Mouse (Mus musculus) CH12.LX (cell line): ENCODE results near the gene Gm42742. TPM values are rescaled to one million over a fixed set of nuclear protein-coding genes. Genes with fewer than 3 reads are reported as not detected.

Experiments used
- DNase-seq: peaks from one replicate; pipeline ENCODE4 v3.0.0-alpha.2; 2013; ENCODE audit errors: extremely low read depth
- H3K27ac ChIP-seq: 2 replicates; pipeline ENCODE4 v1.5.1; 2012; ENCODE audit warnings: low read depth, mild to moderate bottlenecking, control low read depth, moderate library complexity; ENCODE audit not compliant: insufficient read depth
- H3K27me3 ChIP-seq: replicated peaks from 2 replicates; pipeline ENCODE3; 2012; ENCODE audit warnings: inconsistent platforms
- H3K36me3 ChIP-seq, 2 experiments: replicated peaks in 1 of 2; 2 replicates each; pipeline versions ENCODE3 to v1.6.1; 2012; ENCODE audit warnings: inconsistent platforms in 1 of 2, low read length in 1 of 2, mild to moderate bottlenecking in 1 of 2, mixed read lengths in 1 of 2, moderate library complexity in 1 of 2; ENCODE audit not compliant: control insufficient read depth in 1 of 2, insufficient read depth in 1 of 2
- H3K4me1 ChIP-seq, 2 experiments: 2 replicates each; pipeline ENCODE4 v1.6.1; 2012; ENCODE audit warnings: inconsistent platforms in 1 of 2, moderate library complexity in 1 of 2; ENCODE audit not compliant: insufficient read depth in 2 of 2, control insufficient read depth in 1 of 2
- H3K4me2 ChIP-seq: 2 replicates; pipeline ENCODE4 v1.6.1; 2012; ENCODE audit warnings: low read depth, mild to moderate bottlenecking, control low read depth; ENCODE audit not compliant: poor library complexity, insufficient read depth, severe bottlenecking
- H3K4me3 ChIP-seq, 3 experiments: fragments of 150-350 bp in 1 of 3; sonication (generic) in 1 of 3; replicated peaks in 1 of 3; 2 replicates each; pipeline versions ENCODE3 to v1.5.1; 2011 to 2012; ENCODE audit warnings: low read depth in 2 of 3, low read length in 2 of 3, mild to moderate bottlenecking in 2 of 3, moderate library complexity in 2 of 3, control low read depth in 1 of 3, improper control_type of control experiment in 1 of 3, inconsistent platforms in 1 of 3, mixed read lengths in 1 of 3; ENCODE audit not compliant: poor library complexity in 1 of 3
- H3K79me2 ChIP-seq: replicated peaks from 2 replicates; pipeline ENCODE4 v1.6.1; 2012; ENCODE audit warnings: mild to moderate bottlenecking, moderate library complexity; ENCODE audit not compliant: control insufficient read depth, poor library complexity, insufficient read depth, severe bottlenecking; ENCODE audit errors: extremely low read depth
- H3K9ac ChIP-seq: 2 replicates; pipeline ENCODE4 v1.6.1; 2012; ENCODE audit warnings: low read depth, mild to moderate bottlenecking, control low read depth, moderate library complexity; ENCODE audit not compliant: insufficient read depth
- H3K9me3 ChIP-seq: replicated peaks from 2 replicates; pipeline ENCODE3; 2012; ENCODE audit warnings: low read length, inconsistent platforms, mixed read lengths
- BHLHE40 ChIP-seq: IDR thresholded peaks from 2 replicates; pipeline ENCODE4 v1.6.1; 2011; ENCODE audit warnings: mild to moderate bottlenecking, low read depth, low read length, improper control_type of control experiment
- CHD2 ChIP-seq: IDR thresholded peaks from 2 replicates; pipeline ENCODE4 v1.6.1; 2011; ENCODE audit warnings: low read length, improper control_type of control experiment
- CTCF ChIP-seq, 2 experiments: IDR thresholded peaks in 1 of 2; conservative IDR thresholded peaks in 1 of 2; 2 replicates each; pipeline ENCODE4 v1.5.1; 2011 to 2012; ENCODE audit warnings: low read depth in 2 of 2, low read length in 2 of 2, improper control_type of control experiment in 1 of 2, inconsistent platforms in 1 of 2, mild to moderate bottlenecking in 1 of 2, moderate library complexity in 1 of 2
- JUN ChIP-seq: IDR thresholded peaks from 2 replicates; pipeline ENCODE4 v1.6.1; 2011; ENCODE audit warnings: low read depth, mild to moderate bottlenecking, low read length, improper control_type of control experiment, moderate library complexity; ENCODE audit not compliant: insufficient read depth
- MAFK ChIP-seq: IDR thresholded peaks from 2 replicates; pipeline ENCODE4 v1.6.1; 2011; ENCODE audit warnings: low read length, improper control_type of control experiment; ENCODE audit not compliant: insufficient replicate concordance
- MAX ChIP-seq: IDR thresholded peaks from 2 replicates; pipeline ENCODE4 v1.6.1; 2011; ENCODE audit warnings: low read length, improper control_type of control experiment
- MXI1 ChIP-seq: IDR thresholded peaks from 2 replicates; pipeline ENCODE4 v1.6.1; 2011; ENCODE audit warnings: mild to moderate bottlenecking, low read depth, low read length, improper control_type of control experiment
- MYC ChIP-seq: IDR thresholded peaks from 2 replicates; pipeline ENCODE4 v1.6.1; 2011; ENCODE audit warnings: low read depth, mild to moderate bottlenecking, improper control_type of control experiment, low read length
- NELFE ChIP-seq: IDR thresholded peaks from 2 replicates; pipeline ENCODE4 v1.6.1; 2011; ENCODE audit warnings: low read depth, low read length, improper control_type of control experiment
- PAX5 ChIP-seq: IDR thresholded peaks from 2 replicates; pipeline ENCODE4 v1.6.1; 2012; ENCODE audit warnings: low read length, inconsistent platforms, mixed read lengths
- POLR2A ChIP-seq: IDR thresholded peaks from 2 replicates; pipeline ENCODE4 v1.6.1; 2011; ENCODE audit warnings: low read depth, mild to moderate bottlenecking, improper control_type of control experiment, low read length
- RCOR1 ChIP-seq: conservative IDR thresholded peaks from 2 replicates; pipeline ENCODE4 v1.6.1; 2012; ENCODE audit warnings: low read depth, mild to moderate bottlenecking, inconsistent platforms, low read length, improper control_type of control experiment
- SMC3 ChIP-seq: IDR thresholded peaks from 2 replicates; pipeline ENCODE4 v1.6.1; 2011; ENCODE audit warnings: low read depth, low read length, improper control_type of control experiment
- TCF12 ChIP-seq: IDR thresholded peaks from 2 replicates; pipeline ENCODE4 v1.6.1; 2014; ENCODE audit warnings: low read depth, mild to moderate bottlenecking, inconsistent platforms, low read length, improper control_type of control experiment
- USF1 ChIP-seq: IDR thresholded peaks from 2 replicates; pipeline ENCODE4 v1.6.1; 2014; ENCODE audit warnings: low read depth, mild to moderate bottlenecking, inconsistent platforms, low read length, improper control_type of control experiment
- ZKSCAN1 ChIP-seq: IDR thresholded peaks from 2 replicates; pipeline ENCODE4 v1.6.1; 2012; ENCODE audit warnings: low read depth, inconsistent platforms, low read length, improper control_type of control experiment, borderline replicate concordance
- ZMIZ1 ChIP-seq: IDR thresholded peaks from 2 replicates; pipeline ENCODE4 v1.6.1; 2012; ENCODE audit warnings: low read depth, mild to moderate bottlenecking, inconsistent platforms, low read length, improper control_type of control experiment
- dilution Hi-C: fragments of 300-500 bp; cut with MboI; formaldehyde crosslinking; loops from 2 replicates; pipeline ENCODE4 v1.14.3; 2020; ENCODE audit warnings: low sequenced_read_pairs; ENCODE audit not compliant: extremely low pct_unique_long_range_greater_than_20kb, extremely low pct_ligation_motif_present
- in situ Hi-C: fragments of 300-500 bp; cut with MboI; formaldehyde crosslinking; loops from 3 replicates; pipeline ENCODE4 v1.14.3; 2019; ENCODE audit warnings: low sequenced_read_pairs, low pct_ligation_motif_present, low pct_unique_long_range_greater_than_20kb, mixed read lengths
- polyA plus RNA-seq: library from polyadenylated mRNA; unstranded; fragments of >175 nt; gene quantifications from 2 replicates; pipeline ENCODE4 v1.2.1, GENCODE M21; 2012; ENCODE audit warnings: low read depth; ENCODE audit not compliant: insufficient read length
- total RNA-seq, 2 experiments: library from RNA; depleted of rRNA; stranded (reverse); fragments of 300-350 nt in 1 of 2; fragments of >200 nt in 1 of 2; gene quantifications; 2 replicates each; pipeline ENCODE4 v1.2.3; 2012 to 2014

Gm42742 gene
- total and polyA plus RNA-seq, 3 experiments: 6.1 to 45.1 (median 16.0) TPM

GRCm38 (mm10) chr7:126965568-126965967, 55.3 kb downstream of the Gm42742 start:
- Histone ChIP-seq H3K4me3 (no peak overlapping the region), H3K27me3 (no peaks in the 10 kb centered on the region), H3K27ac (no peak overlapping the region), H3K4me2 (no peak overlapping the region), H3K9ac (no peak overlapping the region), H3K4me1 (peaks cover 14 to 35% of the 10 kb centered on the region in 2 experiments), H3K9me3 (no peaks in the 10 kb centered on the region), H3K79me2 (no peaks in the 10 kb centered on the region)
- dilution Hi-C loops: no loop called here
- no peak for DNase-seq
- TF ChIP-seq TCF12 (no peak), CTCF (conservative IDR thresholded peaks at IDR 0.05 in 1 of 2, IDR thresholded peaks at IDR 0.05 in 1 of 2; ENCODE audit: low read depth in 2 of 2, low read length in 2 of 2) (no peak), BHLHE40 (no peak), CHD2 (no peak), RCOR1 (no peak), POLR2A (no peak), ZMIZ1 (no peak), JUN (no peak), USF1 (no peak), PAX5 (no peak), NELFE (no peak), ZKSCAN1 (no peak), SMC3 (no peak), MAX (no peak), MYC (no peak), MAFK (no peak), MXI1 (no peak)
- TF ChIP-seq, all 38 proteins: peak for 0
- H3K36me3 ChIP-seq: peaks cover 47 to 83% of the 10 kb centered on the region in 2 experiments
- in situ Hi-C loops: loop anchor here (10.0 kb wide), 1 partner anchor 261 kb away; the partner anchor contains the start of gene Coro1a

Other genes with a start within 250 kb of the Gm42742 start
Only the 20 nearest of the 32 such genes appear.
- gene Doc2a, start 173.7 kb downstream of the Gm42742 start, total RNA-seq (2012; rRNA removed): 1.9 and 3.4 TPM in 2 replicates
- not detected in 2 replicates for gene Doc2a, start 173.7 kb downstream of the Gm42742 start, total RNA-seq (2014; rRNA removed)
- gene Doc2a, start 173.7 kb downstream of the Gm42742 start, polyA plus RNA-seq: not detected in 2 replicates
- 70.9 and 103 TPM in 2 replicates for gene Hirip3, start 159.1 kb downstream of the Gm42742 start, total RNA-seq (2012; rRNA removed)
- 42.4 and 44.7 TPM in 2 replicates for gene Hirip3, start 159.1 kb downstream of the Gm42742 start, total RNA-seq (2014; rRNA removed)
- 190 and 267 TPM in 2 replicates for gene Hirip3, start 159.1 kb downstream of the Gm42742 start, polyA plus RNA-seq
- gene Ino80e, start 158.7 kb downstream of the Gm42742 start, total RNA-seq (2012; rRNA removed): 73.9 and 109 TPM in 2 replicates
- gene Ino80e, start 158.7 kb downstream of the Gm42742 start, total RNA-seq (2014; rRNA removed): 73.6 and 78.4 TPM in 2 replicates
- gene Ino80e, start 158.7 kb downstream of the Gm42742 start, polyA plus RNA-seq: 216 and 243 TPM in 2 replicates
- 28.5 and 29.0 TPM in 2 replicates for gene Taok2, start 136.4 kb downstream of the Gm42742 start, total RNA-seq (2012; rRNA removed)
- gene Taok2, start 136.4 kb downstream of the Gm42742 start, total RNA-seq (2014; rRNA removed): 13.6 and 15.3 TPM in 2 replicates
- 32.2 and 33.0 TPM in 2 replicates for gene Taok2, start 136.4 kb downstream of the Gm42742 start, polyA plus RNA-seq
- gene Tmem219, start 98.2 kb downstream of the Gm42742 start, total RNA-seq (2012; rRNA removed): 39.7 and 43.2 TPM in 2 replicates
- 31.3 and 33.4 TPM in 2 replicates for gene Tmem219, start 98.2 kb downstream of the Gm42742 start, total RNA-seq (2014; rRNA removed)
- gene Tmem219, start 98.2 kb downstream of the Gm42742 start, polyA plus RNA-seq: 37.4 and 39.3 TPM in 2 replicates
- gene Kctd13, start 92.2 kb downstream of the Gm42742 start, total RNA-seq (2012; rRNA removed): 35.0 and 37.5 TPM in 2 replicates
- gene Kctd13, start 92.2 kb downstream of the Gm42742 start, total RNA-seq (2014; rRNA removed): 16.4 and 19.0 TPM in 2 replicates
- 35.2 and 40.4 TPM in 2 replicates for gene Kctd13, start 92.2 kb downstream of the Gm42742 start, polyA plus RNA-seq
- 0.08 TPM in 1 of 2 replicates, not detected in the other for gene Asphd1, start 71.5 kb downstream of the Gm42742 start, total RNA-seq (2012; rRNA removed)
- not detected in 2 replicates for gene Asphd1, start 71.5 kb downstream of the Gm42742 start, total RNA-seq (2014; rRNA removed)
- 1.3 and 1.8 TPM in 2 replicates for gene Asphd1, start 71.5 kb downstream of the Gm42742 start, polyA plus RNA-seq
- gene Sez6l2, start 70.5 kb downstream of the Gm42742 start, total RNA-seq (2012; rRNA removed): 7.2 and 8.8 TPM in 2 replicates
- 8.9 and 9.9 TPM in 2 replicates for gene Sez6l2, start 70.5 kb downstream of the Gm42742 start, total RNA-seq (2014; rRNA removed)
- 29.2 and 29.3 TPM in 2 replicates for gene Sez6l2, start 70.5 kb downstream of the Gm42742 start, polyA plus RNA-seq
- 72.8 and 86.2 TPM in 2 replicates for gene Cdipt, start 45.2 kb downstream of the Gm42742 start, total RNA-seq (2012; rRNA removed)
- gene Cdipt, start 45.2 kb downstream of the Gm42742 start, total RNA-seq (2014; rRNA removed): 100 and 108 TPM in 2 replicates
- 120 and 138 TPM in 2 replicates for gene Cdipt, start 45.2 kb downstream of the Gm42742 start, polyA plus RNA-seq
- 0.46 and 0.47 TPM in 2 replicates for gene Cdiptos, start 45.0 kb downstream of the Gm42742 start, total RNA-seq (2012; rRNA removed)
- gene Cdiptos, start 45.0 kb downstream of the Gm42742 start, total RNA-seq (2014; rRNA removed): not detected in 2 replicates
- gene Cdiptos, start 45.0 kb downstream of the Gm42742 start, polyA plus RNA-seq: 0.31 and 0.97 TPM in 2 replicates
- gene Mvp, start 6.5 kb downstream of the Gm42742 start, total RNA-seq (2012; rRNA removed): 42.1 and 52.1 TPM in 2 replicates
- 33.3 and 35.5 TPM in 2 replicates for gene Mvp, start 6.5 kb downstream of the Gm42742 start, total RNA-seq (2014; rRNA removed)
- 53.7 and 63.5 TPM in 2 replicates for gene Mvp, start 6.5 kb downstream of the Gm42742 start, polyA plus RNA-seq
- 0.25 and 0.30 TPM in 2 replicates for gene Pagr1b, start 4.6 kb downstream of the Gm42742 start, total RNA-seq (2012; rRNA removed)
- not detected in 2 replicates for gene Pagr1b, start 4.6 kb downstream of the Gm42742 start, total RNA-seq (2014; rRNA removed)
- gene Pagr1b, start 4.6 kb downstream of the Gm42742 start, polyA plus RNA-seq: 2.8 and 6.6 TPM in 2 replicates
- gene Pagr1a, start 3.7 kb downstream of the Gm42742 start, total RNA-seq (2012; rRNA removed): 56.9 and 60.0 TPM in 2 replicates
- gene Pagr1a, start 3.7 kb downstream of the Gm42742 start, total RNA-seq (2014; rRNA removed): 12.0 and 24.9 TPM in 2 replicates
- gene Pagr1a, start 3.7 kb downstream of the Gm42742 start, polyA plus RNA-seq: 69.4 and 71.3 TPM in 2 replicates
- gene Prrt2, start 114 bp upstream of the Gm42742 start, total RNA-seq (2012; rRNA removed): not detected in 2 replicates
- gene Prrt2, start 114 bp upstream of the Gm42742 start, total RNA-seq (2014; rRNA removed): 0.09 TPM in 1 of 2 replicates, not detected in the other
- gene Prrt2, start 114 bp upstream of the Gm42742 start, polyA plus RNA-seq: 1.2 TPM in 2 replicates
- gene Maz, start 5.9 kb upstream of the Gm42742 start, total RNA-seq (2012; rRNA removed): 87.0 and 112 TPM in 2 replicates
- 84.5 and 91.2 TPM in 2 replicates for gene Maz, start 5.9 kb upstream of the Gm42742 start, total RNA-seq (2014; rRNA removed)
- 219 and 241 TPM in 2 replicates for gene Maz, start 5.9 kb upstream of the Gm42742 start, polyA plus RNA-seq
- 54.2 and 63.9 TPM in 2 replicates for gene Kif22, start 21.4 kb upstream of the Gm42742 start, total RNA-seq (2012; rRNA removed)
- 58.1 and 65.0 TPM in 2 replicates for gene Kif22, start 21.4 kb upstream of the Gm42742 start, total RNA-seq (2014; rRNA removed)
- gene Kif22, start 21.4 kb upstream of the Gm42742 start, polyA plus RNA-seq: 81.4 and 86.2 TPM in 2 replicates
- gene Zg16, start 66.2 kb upstream of the Gm42742 start, total RNA-seq (2012; rRNA removed): not detected in 2 replicates
- not detected in 2 replicates for gene Zg16, start 66.2 kb upstream of the Gm42742 start, total RNA-seq (2014; rRNA removed)
- not detected in 2 replicates for gene Zg16, start 66.2 kb upstream of the Gm42742 start, polyA plus RNA-seq
- gene AI467606, start 70.3 kb upstream of the Gm42742 start, total RNA-seq (2012; rRNA removed): 15.7 and 19.0 TPM in 2 replicates
- 18.6 and 26.4 TPM in 2 replicates for gene AI467606, start 70.3 kb upstream of the Gm42742 start, total RNA-seq (2014; rRNA removed)
- 18.3 and 20.5 TPM in 2 replicates for gene AI467606, start 70.3 kb upstream of the Gm42742 start, polyA plus RNA-seq
- 0.21 and 0.30 TPM in 2 replicates for gene Qprt, start 101.1 kb upstream of the Gm42742 start, total RNA-seq (2012; rRNA removed)
- 0.15 TPM in 1 of 2 replicates, not detected in the other for gene Qprt, start 101.1 kb upstream of the Gm42742 start, total RNA-seq (2014; rRNA removed)
- gene Qprt, start 101.1 kb upstream of the Gm42742 start, polyA plus RNA-seq: 0.14 TPM in 1 of 2 replicates, not detected in the other
- 14.4 and 16.3 TPM in 2 replicates for gene Spn, start 116.7 kb upstream of the Gm42742 start, total RNA-seq (2012; rRNA removed)
- gene Spn, start 116.7 kb upstream of the Gm42742 start, total RNA-seq (2014; rRNA removed): 2.4 and 2.6 TPM in 2 replicates
- 3.3 and 3.6 TPM in 2 replicates for gene Spn, start 116.7 kb upstream of the Gm42742 start, polyA plus RNA-seq